Mouse (Mus musculus): ENCODE data around the gene Armc8. TPM values are rescaled to one million over a fixed set of nuclear protein-coding genes. Genes with fewer than 3 reads are reported as not detected.
A peak's percentile ranks its signal among the peaks of the same experiment; 100 is the strongest.

Gene Armc8
- polyA plus RNA-seq, 1 experiment from 2014 or later = 87.2 TPM

DNA sequence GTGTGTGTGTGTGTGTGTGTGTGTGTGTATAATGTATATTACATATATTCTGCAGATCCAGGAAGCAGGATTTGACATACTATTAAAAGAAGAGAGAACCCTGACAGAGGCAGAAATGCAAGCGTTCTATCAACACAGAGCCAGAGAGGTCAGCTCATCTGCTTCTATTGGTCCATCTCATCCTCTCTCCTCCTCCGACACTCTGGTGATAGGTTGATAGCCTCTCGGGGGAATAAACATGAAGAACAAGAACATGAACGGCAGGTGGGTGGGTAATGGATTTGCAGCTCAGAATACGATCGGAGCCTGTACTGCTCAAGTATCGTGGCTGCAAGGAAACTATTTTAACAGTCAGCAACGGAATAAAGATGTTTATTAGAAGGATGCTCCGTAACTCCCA, 100.1 kb downstream of the Armc8 start:
- no peaks in the 10 kb centered on the region for H3K36me3 ChIP-seq (ENCODE audit: control insufficient read depth, insufficient read depth, low read length)
- WGBS = 70% methylated on average over 9 of the region's 9 CpGs
- no peak for ATAC-seq
- H3K9ac ChIP-seq (ENCODE audit: low read depth, low read length) = no peak overlapping the region
- H3K4me3 ChIP-seq (ENCODE audit: low read depth, low read length) = no peak overlapping the region
- no peaks in the 10 kb centered on the region for H3K4me1 ChIP-seq (ENCODE audit: control insufficient read depth, insufficient read depth, low read length)
- no peaks in the 10 kb centered on the region for H3K27me3 ChIP-seq (ENCODE audit: control insufficient read depth, insufficient read depth, low read depth, low read length)
- H3K27ac ChIP-seq (ENCODE audit: low read length) = no peak overlapping the region
- H3K9me3 ChIP-seq (replicated peaks; ENCODE audit: control insufficient read depth, low read length, poor library complexity, severe bottlenecking) = no peaks in the 10 kb centered on the region
- no peak overlapping the region for H3K4me2 ChIP-seq (ENCODE audit: low read length)

DNA sequence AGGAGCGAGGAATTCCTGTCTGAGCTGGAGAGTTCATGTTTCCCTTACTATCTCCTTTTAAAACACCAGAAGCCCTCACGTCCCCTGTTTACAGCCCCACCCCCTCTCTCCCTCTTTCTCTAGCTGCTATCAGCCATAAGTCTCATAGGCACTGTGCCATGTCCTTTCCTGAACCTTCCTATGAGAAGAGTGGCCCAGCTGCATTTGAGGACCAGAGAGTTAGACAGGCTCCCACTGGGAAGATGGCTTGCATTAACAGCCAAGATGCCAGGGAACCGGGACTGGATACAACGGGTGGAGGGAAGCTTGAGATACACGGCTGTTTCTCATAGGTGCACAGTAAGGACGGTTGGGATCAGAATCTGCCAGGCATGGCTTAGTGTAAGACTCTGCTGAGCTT, 103.8 kb downstream of the Armc8 start:
- Histone ChIP-seq H3K4me1 (ENCODE audit: control insufficient read depth, insufficient read depth, low read length) (no peaks in the 10 kb centered on the region), H3K4me3 (ENCODE audit: low read depth, low read length) (no peak overlapping the region), H3K27ac (ENCODE audit: low read length) (no peak overlapping the region), H3K27me3 (ENCODE audit: control insufficient read depth, insufficient read depth, low read depth, low read length) (no peaks in the 10 kb centered on the region), H3K9me3 (replicated peaks; ENCODE audit: control insufficient read depth, low read length, poor library complexity, severe bottlenecking) (no peaks in the 10 kb centered on the region), H3K36me3 (ENCODE audit: control insufficient read depth, insufficient read depth, low read length) (no peaks in the 10 kb centered on the region), H3K9ac (ENCODE audit: low read depth, low read length) (no peak overlapping the region), H3K4me2 (ENCODE audit: low read length) (no peak overlapping the region)
- ATAC-seq = no peak
- 83% methylated on average over 6 of the region's 6 CpGs for whole genome bisulfite sequencing

DNA sequence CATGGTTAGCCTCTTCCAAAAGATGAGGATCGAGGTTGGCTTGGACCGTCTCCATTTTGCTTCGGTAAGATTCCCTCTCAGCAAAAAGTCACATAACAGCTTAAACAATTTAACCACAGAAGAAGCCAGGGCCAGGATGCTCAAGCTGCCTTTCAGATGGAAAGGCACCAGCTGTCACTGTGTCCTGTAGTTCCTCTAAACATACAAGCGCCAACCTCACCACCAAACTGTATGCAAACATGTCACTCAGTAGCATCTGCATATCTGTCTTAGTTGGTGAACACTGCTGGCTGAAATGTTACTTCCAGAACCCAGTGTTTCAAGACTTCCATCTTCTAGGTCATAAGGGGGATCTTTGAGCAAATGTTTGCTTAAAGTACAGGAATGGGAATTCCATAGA, 109.0 kb downstream of the Armc8 start:
- H3K4me1 ChIP-seq (ENCODE audit: control insufficient read depth, insufficient read depth, low read length) = peaks cover 2% of the 10 kb centered on the region; the same call in 1 of the 2 replicates
- H3K9me3 ChIP-seq (replicated peaks; ENCODE audit: control insufficient read depth, low read length, poor library complexity, severe bottlenecking) = no peaks in the 10 kb centered on the region
- no peak overlapping the region for H3K9ac ChIP-seq (ENCODE audit: low read depth, low read length)
- WGBS = 90% methylated on average over 4 of the region's 4 CpGs
- H3K4me2 ChIP-seq (ENCODE audit: low read length) = no peak overlapping the region
- H3K4me3 ChIP-seq (ENCODE audit: low read depth, low read length) = no peak overlapping the region
- no peaks in the 10 kb centered on the region for H3K36me3 ChIP-seq (ENCODE audit: control insufficient read depth, insufficient read depth, low read length)
- ATAC-seq = no peak
- H3K27me3 ChIP-seq (ENCODE audit: control insufficient read depth, insufficient read depth, low read depth, low read length) = no peaks in the 10 kb centered on the region
- H3K27ac ChIP-seq (ENCODE audit: low read length) = no peak overlapping the region

- Histone ChIP-seq H3K4me1 (ENCODE audit: control insufficient read depth, insufficient read depth, low read length) (peaks cover 2% of the 10 kb centered on the region; the same call in 1 of the 2 replicates), H3K36me3 (ENCODE audit: control insufficient read depth, insufficient read depth, low read length) (no peaks in the 10 kb centered on the region), H3K27ac (ENCODE audit: low read length) (no peak overlapping the region), H3K4me3 (ENCODE audit: low read depth, low read length) (no peak overlapping the region), H3K4me2 (ENCODE audit: low read length) (no peak overlapping the region), H3K9ac (ENCODE audit: low read depth, low read length) (no peak overlapping the region), H3K9me3 (replicated peaks; ENCODE audit: control insufficient read depth, low read length, poor library complexity, severe bottlenecking) (no peaks in the 10 kb centered on the region), H3K27me3 (ENCODE audit: control insufficient read depth, insufficient read depth, low read depth, low read length) (no peaks in the 10 kb centered on the region)
- ATAC-seq = no peak
- 40% methylated on average over 12 of the region's 12 CpGs for WGBS
These were observed 110.0 kb downstream of the Armc8 start for GRCm38 (mm10) chr9:99458529-99459208.

- Histone ChIP-seq H3K4me1 (ENCODE audit: control insufficient read depth, insufficient read depth, low read length) (peaks cover 2% of the 10 kb centered on the region; the same call in 1 of the 2 replicates), H3K4me3 (ENCODE audit: low read depth, low read length) (no peak overlapping the region), H3K9me3 (replicated peaks; ENCODE audit: control insufficient read depth, low read length, poor library complexity, severe bottlenecking) (no peaks in the 10 kb centered on the region), H3K27ac (ENCODE audit: low read length) (no peak overlapping the region), H3K9ac (ENCODE audit: low read depth, low read length) (no peak overlapping the region), H3K36me3 (ENCODE audit: control insufficient read depth, insufficient read depth, low read length) (no peaks in the 10 kb centered on the region), H3K4me2 (ENCODE audit: low read length) (no peak overlapping the region), H3K27me3 (ENCODE audit: control insufficient read depth, insufficient read depth, low read depth, low read length) (peaks cover 2% of the 10 kb centered on the region; the same call in 1 of the 2 replicates)
- no peak for ATAC-seq
- WGBS = 83% methylated on average over 4 of the region's 4 CpGs
These were observed 114.5 kb downstream of the Armc8 start for GRCm38 (mm10) chr9:99454211-99454610.

DNA sequence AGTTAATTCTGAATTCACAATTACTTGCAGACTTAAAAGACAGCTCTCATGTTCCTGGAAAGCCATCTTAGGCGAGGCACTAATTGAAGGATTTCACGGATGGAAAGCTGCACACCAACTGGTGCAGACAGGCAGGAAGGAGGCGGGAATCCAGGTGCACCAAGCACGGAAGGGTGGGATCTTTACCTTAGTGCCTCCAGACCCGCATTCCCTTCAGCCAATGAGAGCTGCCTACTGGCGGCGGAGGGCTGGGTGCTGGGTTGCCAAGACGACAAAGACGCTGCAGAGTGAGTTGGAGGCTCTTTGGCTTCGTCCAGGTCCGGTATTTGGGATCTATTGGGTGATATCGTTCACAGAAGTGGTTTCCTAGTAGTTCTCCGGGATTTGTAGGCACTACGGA, 117.5 kb downstream of the Armc8 start, which contains the start of gene Nme9:
TSS of gene Nme9 (plus strand) at position 315 of the 400 bp plus-strand sequence.
- Histone ChIP-seq H3K4me2 (ENCODE audit: low read length) (peak within 1 kb of the TSS; percentile 38), H3K27me3 (ENCODE audit: control insufficient read depth, insufficient read depth, low read depth, low read length) (peaks cover 2% of the 10 kb centered on the region; the same call in 1 of the 2 replicates), H3K4me1 (ENCODE audit: control insufficient read depth, insufficient read depth, low read length) (peaks cover under 1% of the 10 kb centered on the region; the same call in 1 of the 2 replicates), H3K9me3 (replicated peaks; ENCODE audit: control insufficient read depth, low read length, poor library complexity, severe bottlenecking) (no peaks in the 10 kb centered on the region), H3K27ac (ENCODE audit: low read length) (no peak within 1 kb of the TSS), H3K4me3 (ENCODE audit: low read depth, low read length) (no peak within 1 kb of the TSS), H3K9ac (ENCODE audit: low read depth, low read length) (no peak within 1 kb of the TSS; the same call in 1 of the 2 replicates), H3K36me3 (ENCODE audit: control insufficient read depth, insufficient read depth, low read length) (no peaks in the 10 kb centered on the region)
- no peak; the same call in 1 of the 2 replicates for ATAC-seq
- 7% methylated on average over 14 of the region's 14 CpGs for WGBS

- H3K27me3 ChIP-seq (ENCODE audit: control insufficient read depth, insufficient read depth, low read depth, low read length) = peaks cover 2% of the 10 kb centered on the region; the same call in 1 of the 2 replicates
- no peak overlapping the region for H3K9ac ChIP-seq (ENCODE audit: low read depth, low read length)
- H3K4me3 ChIP-seq (ENCODE audit: low read depth, low read length) = no peak overlapping the region
- ATAC-seq = no peak
- H3K36me3 ChIP-seq (ENCODE audit: control insufficient read depth, insufficient read depth, low read length) = no peaks in the 10 kb centered on the region
- H3K9me3 ChIP-seq (replicated peaks; ENCODE audit: control insufficient read depth, low read length, poor library complexity, severe bottlenecking) = no peaks in the 10 kb centered on the region
- H3K27ac ChIP-seq (ENCODE audit: low read length) = no peak overlapping the region
- H3K4me1 ChIP-seq (ENCODE audit: control insufficient read depth, insufficient read depth, low read length) = no peaks in the 10 kb centered on the region
- WGBS = 44% methylated on average over 9 of the region's 9 CpGs
- H3K4me2 ChIP-seq (ENCODE audit: low read length) = no peak overlapping the region
These were observed 118.6 kb downstream of the Armc8 start for GRCm38 (mm10) chr9:99449886-99450647.

- Histone ChIP-seq H3K27ac (ENCODE audit: low read length) (no peak overlapping the region), H3K4me3 (ENCODE audit: low read depth, low read length) (no peak overlapping the region), H3K9me3 (replicated peaks; ENCODE audit: control insufficient read depth, low read length, poor library complexity, severe bottlenecking) (no peaks in the 10 kb centered on the region), H3K4me2 (ENCODE audit: low read length) (no peak overlapping the region), H3K36me3 (ENCODE audit: control insufficient read depth, insufficient read depth, low read length) (no peaks in the 10 kb centered on the region), H3K4me1 (ENCODE audit: control insufficient read depth, insufficient read depth, low read length) (no peaks in the 10 kb centered on the region), H3K9ac (ENCODE audit: low read depth, low read length) (no peak overlapping the region), H3K27me3 (ENCODE audit: control insufficient read depth, insufficient read depth, low read depth, low read length) (peaks cover 2% of the 10 kb centered on the region; the same call in 1 of the 2 replicates)
- no peak for ATAC-seq
- WGBS = 80% methylated on average over 3 of the region's 3 CpGs
These were observed 121.4 kb downstream of the Armc8 start for GRCm38 (mm10) chr9:99447323-99447722.

DNA sequence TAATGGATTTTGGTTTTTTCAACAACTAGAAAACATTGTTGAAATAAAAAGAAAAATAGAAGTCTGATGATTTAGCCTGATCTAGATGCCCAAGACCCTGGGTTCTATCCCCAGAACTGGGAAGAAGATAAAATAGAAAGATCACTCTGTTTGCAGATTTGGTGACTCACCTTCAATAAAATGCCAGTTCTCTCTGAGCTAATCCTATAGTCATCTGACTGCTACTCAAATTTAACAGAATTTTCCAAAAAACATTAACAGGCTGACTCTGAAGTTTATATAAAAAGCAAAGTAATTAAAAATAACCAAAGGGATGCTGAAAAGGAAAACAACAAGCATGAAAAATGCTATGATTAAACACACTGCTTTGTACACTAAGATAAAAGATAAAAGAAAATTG, 122.4 kb downstream of the Armc8 start:
- no peak overlapping the region for H3K27ac ChIP-seq (ENCODE audit: low read length)
- no peaks in the 10 kb centered on the region for H3K27me3 ChIP-seq (ENCODE audit: control insufficient read depth, insufficient read depth, low read depth, low read length)
- ATAC-seq = no peak
- no peaks in the 10 kb centered on the region for H3K36me3 ChIP-seq (ENCODE audit: control insufficient read depth, insufficient read depth, low read length)
- H3K4me2 ChIP-seq (ENCODE audit: low read length) = no peak overlapping the region
- H3K9me3 ChIP-seq (replicated peaks; ENCODE audit: control insufficient read depth, low read length, poor library complexity, severe bottlenecking) = no peaks in the 10 kb centered on the region
- H3K9ac ChIP-seq (ENCODE audit: low read depth, low read length) = no peak overlapping the region
- no peak overlapping the region for H3K4me3 ChIP-seq (ENCODE audit: low read depth, low read length)
- no peaks in the 10 kb centered on the region for H3K4me1 ChIP-seq (ENCODE audit: control insufficient read depth, insufficient read depth, low read length)
